Mouse (Mus musculus): Measurements from ENCODE around the gene Gm4303. TPM values are rescaled to one million over a fixed set of nuclear protein-coding genes. Genes with fewer than 3 reads are reported as not detected.

The Gm4303 gene
- total RNA-seq (2023) = not detected

GRCm38 (mm10) chr10:100345672-100346071 lies at the start of gene Gm4303:
TSS of gene Gm4303 (plus strand) at chr10:100345972.

GRCm38 (mm10) chr10:100335376-100335775 lies 10.4 kb upstream of the Gm4303 start, which contains the start of gene Gm4301:
TSS of gene Gm4301 (plus strand) at chr10:100335676.

GRCm38 (mm10) chr10:100340536-100340935 lies 5.2 kb upstream of the Gm4303 start, which contains the start of gene Gm4302:
TSS of gene Gm4302 (plus strand) at chr10:100340836.

GRCm38 (mm10) chr10:100350793-100351192 lies 5.0 kb downstream of the Gm4303 start, which contains the start of gene Gm4305:
TSS of gene Gm4305 (plus strand) at chr10:100351093.

GRCm38 (mm10) chr10:100361038-100361437 lies 15.3 kb downstream of the Gm4303 start, which contains the start of gene Gm4307:
TSS of gene Gm4307 (plus strand) at chr10:100361338.

GRCm38 (mm10) chr10:100382460-100382859 lies 36.7 kb downstream of the Gm4303 start, which contains the start of gene Gm4312:
TSS of gene Gm4312 (minus strand) at chr10:100382560.

Other genes with a start within 250 kb of the Gm4303 start
- not detected for gene Gm4301, start 10.3 kb upstream of the Gm4303 start, total RNA-seq (2023)
- not detected for gene Gm4302, start 5.1 kb upstream of the Gm4303 start, total RNA-seq (2023)
- gene Gm4305, start 5.1 kb downstream of the Gm4303 start, total RNA-seq (2023) = not detected
- not detected for gene Gm4307, start 15.4 kb downstream of the Gm4303 start, total RNA-seq (2023)
- gene Gm4312, start 36.6 kb downstream of the Gm4303 start, total RNA-seq (2023) = not detected
- gene Tmtc3, start 141.4 kb downstream of the Gm4303 start, total RNA-seq (2023) = 1 to 10 TPM; 1.8 to 1.9 TPM
- gene Cep290, start 141.6 kb downstream of the Gm4303 start, total RNA-seq (2023) = 1 to 10 TPM; 2.2 to 3.6 TPM
- gene 4930430F08Rik, start 244.5 kb downstream of the Gm4303 start, total RNA-seq (2023) = 1 to 10 TPM; 6.8 to 6.9 TPM
- gene 1700017N19Rik, start 244.5 kb downstream of the Gm4303 start, total RNA-seq (2023) = not detected

Data from T-cell, adult 66 days (primary cell).